Mouse (Mus musculus): ENCODE measurements around the gene Bmf.

The Bmf gene

GRCm38 (mm10) chr2:118479550-118479909 is 70.0 kb downstream of the Bmf start, which contains the start of gene Srp14:
Gene Srp14, minus strand, starts transcription at chr2:118479711.
- peak; percentile 94 for DNase-seq (ENCODE audit: low spot score)

GRCm38 (mm10) chr2:118478833-118479549 is 70.5 kb downstream of the Bmf start:
- DNase-seq (ENCODE audit: low spot score): no peak
